Mouse (Mus musculus) testis, adult 2 months (tissue): ENCODE measurements around the gene Apold1. TPM values are rescaled to one million over a fixed set of nuclear protein-coding genes. Genes with fewer than 3 reads are reported as not detected.

Experiments
- H3K27ac ChIP-seq: fragments of 200-500 bp; 2 replicates; pipeline ENCODE4 v1.5.1; 2012; ENCODE audit warnings: low read depth, low read length; ENCODE audit not compliant: control insufficient read depth, insufficient read depth
- H3K27me3 ChIP-seq: fragments of 200-500 bp; 2 replicates; pipeline ENCODE4 v1.6.1; 2012; ENCODE audit warnings: mild to moderate bottlenecking, low read length, moderate library complexity; ENCODE audit not compliant: control insufficient read depth, insufficient read depth
- H3K36me3 ChIP-seq: fragments of 200-500 bp; 2 replicates; pipeline ENCODE4 v1.6.1; 2012; ENCODE audit warnings: mild to moderate bottlenecking, low read length; ENCODE audit not compliant: control insufficient read depth, insufficient read depth
- H3K4me1 ChIP-seq: fragments of 200-500 bp; 2 replicates; pipeline ENCODE4 v1.6.1; 2012; ENCODE audit warnings: low read length; ENCODE audit not compliant: control insufficient read depth, insufficient read depth
- H3K4me3 ChIP-seq: fragments of 200-500 bp; 2 replicates; pipeline ENCODE4 v1.5.1; 2012; ENCODE audit warnings: low read depth, mild to moderate bottlenecking, low read length, moderate library complexity, mixed read lengths; ENCODE audit not compliant: control insufficient read depth
- CTCF ChIP-seq: fragments of 200-500 bp; IDR thresholded peaks from 2 replicates; pipeline ENCODE4 v1.5.1; 2012; ENCODE audit warnings: low read depth, mild to moderate bottlenecking, inconsistent platforms, low read length, moderate library complexity; ENCODE audit not compliant: control insufficient read depth, insufficient read depth, insufficient replicate concordance
- POLR2A ChIP-seq: fragments of 200-500 bp; IDR thresholded peaks from 2 replicates; pipeline ENCODE4 v1.6.1; 2012; ENCODE audit warnings: low read depth, mild to moderate bottlenecking, inconsistent platforms, low read length, moderate library complexity; ENCODE audit not compliant: control insufficient read depth
- polyA plus RNA-seq: library from polyadenylated mRNA; depleted of rRNA; stranded (reverse); fragments of >200 nt; gene quantifications from 2 replicates; pipeline ENCODE4 v1.2.3, GENCODE M21; 2012; rRNA removed

The Apold1 gene
- 0.48 and 0.75 TPM in 2 replicates for polyA plus RNA-seq

DNA sequence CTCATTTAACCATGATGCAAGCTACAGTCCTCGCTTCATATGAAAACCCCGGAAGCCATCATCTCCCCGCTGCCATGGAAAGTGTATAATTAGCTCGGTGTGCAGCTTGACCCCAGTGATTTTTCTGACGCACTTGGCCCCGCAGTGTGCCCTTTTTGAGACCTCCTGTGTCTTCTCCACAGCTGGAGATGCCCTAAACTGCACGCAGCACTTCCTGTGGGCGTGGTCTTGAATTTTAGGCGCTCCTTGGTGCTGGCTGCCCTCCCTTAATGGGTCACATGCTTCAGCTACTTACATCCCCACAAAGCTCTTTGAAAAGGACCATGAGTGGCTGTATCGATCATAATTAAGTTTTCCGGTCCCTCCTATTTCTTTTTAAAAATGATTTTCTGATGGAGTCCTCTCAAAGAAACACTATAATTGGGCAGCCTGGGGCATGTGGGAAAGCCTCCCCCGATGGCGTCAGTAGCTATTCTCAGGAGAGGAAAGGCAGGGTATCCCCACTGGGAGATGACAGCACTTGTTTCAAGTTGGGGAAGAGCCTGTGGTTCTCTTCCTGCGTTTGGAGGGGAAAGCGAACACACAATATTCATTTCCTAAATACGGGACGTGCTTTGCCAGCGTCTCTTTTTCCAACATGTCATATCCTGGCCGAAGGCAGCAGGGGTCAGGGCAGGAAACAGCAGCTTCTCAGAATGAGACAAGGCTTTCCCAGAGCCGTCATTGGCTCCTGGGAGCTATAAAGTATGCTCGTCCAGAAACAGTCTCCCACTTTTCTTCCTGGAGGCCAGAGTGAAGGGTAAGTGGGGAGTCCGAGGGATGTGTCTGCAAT lies at the start of gene Apold1:
TSS of gene Apold1 (plus strand) at position 488 of the 832 bp plus-strand sequence.
- Histone ChIP-seq H3K27ac (no peak within 1 kb of the TSS), H3K27me3 (no peaks in the 10 kb centered on the region), H3K36me3 (no peaks in the 10 kb centered on the region), H3K4me3 (no peak within 1 kb of the TSS), H3K4me1 (peaks cover 5% of the 10 kb centered on the region; the same call in 1 of the 2 replicates)
- TF ChIP-seq POLR2A (no peak), CTCF (no peak)

DNA sequence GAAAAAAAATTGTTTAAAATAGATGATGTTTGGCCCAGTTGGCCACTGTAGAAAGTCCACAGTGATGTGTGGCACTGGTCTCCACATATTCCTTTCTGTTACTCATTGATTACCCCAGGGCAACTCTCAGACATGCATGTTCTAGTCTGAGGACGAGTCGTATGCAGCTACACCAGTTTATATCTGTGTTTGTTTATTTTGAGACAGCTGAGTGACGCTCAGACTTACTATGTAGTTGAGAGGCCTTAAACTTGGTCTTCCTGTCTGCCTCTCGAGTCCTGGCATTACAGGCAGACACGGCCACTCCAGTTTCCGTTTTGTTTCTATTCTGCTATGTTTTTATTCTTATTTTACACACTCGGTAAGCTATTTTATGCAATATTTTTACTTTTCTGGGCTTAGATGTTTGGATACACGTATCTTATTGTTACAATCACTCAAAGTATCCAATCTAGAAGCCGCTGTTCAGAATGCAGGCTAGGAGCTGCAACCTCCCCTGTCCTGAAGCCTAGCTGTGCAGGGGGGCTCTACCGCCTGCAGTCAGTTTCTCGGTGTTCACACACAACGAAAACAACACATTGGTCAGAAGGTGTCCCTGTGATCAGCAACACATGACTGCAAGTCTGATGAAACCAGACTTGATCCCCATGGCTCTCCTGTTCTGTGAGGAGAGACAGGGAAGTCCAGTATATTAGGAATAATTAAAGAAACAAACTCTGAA lies 48.9 kb upstream of the Apold1 start:
- TF ChIP-seq CTCF (no peak), POLR2A (no peak)
- H3K27me3 ChIP-seq, result no peaks in the 10 kb centered on the region
- peaks cover 9% of the 10 kb centered on the region for H3K4me1 ChIP-seq
- H3K4me3 ChIP-seq, result no peak overlapping the region
- no peak overlapping the region for H3K27ac ChIP-seq
- H3K36me3 ChIP-seq, result no peaks in the 10 kb centered on the region

DNA sequence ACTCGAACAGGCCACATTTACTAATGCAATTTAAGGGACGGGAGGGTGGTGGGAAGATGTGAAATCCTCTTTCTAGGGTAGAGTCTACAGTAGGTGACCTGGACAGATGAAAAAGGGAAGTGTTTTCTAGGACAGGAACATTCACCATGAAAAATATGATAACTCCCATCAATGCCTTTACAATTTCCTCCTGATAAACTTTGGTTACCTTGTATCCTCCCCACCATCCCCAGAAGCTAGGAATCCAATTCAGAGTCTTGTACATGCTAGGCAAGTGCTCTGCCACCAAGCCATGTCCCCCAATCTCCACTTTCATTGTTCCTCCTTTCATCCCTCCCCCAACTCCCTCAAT lies 48.3 kb upstream of the Apold1 start:
- Histone ChIP-seq H3K27me3 (no peaks in the 10 kb centered on the region), H3K4me3 (no peak overlapping the region), H3K36me3 (no peaks in the 10 kb centered on the region), H3K27ac (no peak overlapping the region), H3K4me1 (peaks cover 9% of the 10 kb centered on the region)
- no peak for TF ChIP-seq POLR2A
- TF ChIP-seq CTCF, result no peak

DNA sequence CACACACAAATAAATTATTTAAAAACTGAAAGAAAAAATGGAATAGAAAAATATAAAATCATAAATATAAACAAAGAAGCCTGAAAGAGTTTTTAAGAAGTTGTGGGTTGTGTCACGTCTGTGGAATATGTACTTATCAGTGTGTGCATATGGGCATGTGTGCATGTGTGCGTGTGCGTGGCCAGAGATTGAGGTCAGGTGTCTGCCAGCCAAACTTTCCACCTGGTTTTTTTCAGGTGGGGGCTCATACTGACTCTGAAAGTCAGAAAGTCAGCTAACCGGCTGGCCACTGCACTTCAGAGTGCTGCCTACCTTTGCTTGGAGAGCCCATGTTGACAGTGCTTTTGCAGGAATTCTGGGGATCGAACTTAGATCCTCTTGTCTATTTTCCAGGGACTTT lies 47.2 kb upstream of the Apold1 start:
- Histone ChIP-seq H3K36me3 (no peaks in the 10 kb centered on the region), H3K4me3 (no peak overlapping the region), H3K4me1 (peaks cover 3% of the 10 kb centered on the region), H3K27ac (no peak overlapping the region), H3K27me3 (no peaks in the 10 kb centered on the region)
- TF ChIP-seq POLR2A, result no peak

DNA sequence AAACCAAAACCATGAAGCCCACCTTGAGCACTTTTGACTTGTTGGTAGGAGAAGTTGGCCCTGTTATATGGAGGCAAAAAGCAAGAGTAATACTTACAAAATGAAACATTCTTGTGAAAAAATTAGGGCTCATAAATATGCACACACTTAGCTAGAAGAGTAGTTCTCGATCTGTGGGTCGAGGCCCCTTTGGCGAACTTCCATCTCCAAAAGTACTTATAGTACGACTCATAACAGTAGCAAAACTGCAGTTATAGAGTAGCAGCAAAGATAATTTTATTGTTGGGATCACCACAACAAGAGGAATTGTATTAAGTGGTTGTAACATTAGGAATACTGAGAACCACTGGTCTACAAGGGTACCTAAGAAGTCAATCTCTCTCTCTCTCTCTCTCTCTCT lies 41.7 kb upstream of the Apold1 start:
- Histone ChIP-seq H3K4me1 (no peaks in the 10 kb centered on the region), H3K36me3 (no peaks in the 10 kb centered on the region), H3K27ac (no peak overlapping the region), H3K27me3 (no peaks in the 10 kb centered on the region), H3K4me3 (no peak overlapping the region)
- TF ChIP-seq POLR2A (no peak), CTCF (no peak)

DNA sequence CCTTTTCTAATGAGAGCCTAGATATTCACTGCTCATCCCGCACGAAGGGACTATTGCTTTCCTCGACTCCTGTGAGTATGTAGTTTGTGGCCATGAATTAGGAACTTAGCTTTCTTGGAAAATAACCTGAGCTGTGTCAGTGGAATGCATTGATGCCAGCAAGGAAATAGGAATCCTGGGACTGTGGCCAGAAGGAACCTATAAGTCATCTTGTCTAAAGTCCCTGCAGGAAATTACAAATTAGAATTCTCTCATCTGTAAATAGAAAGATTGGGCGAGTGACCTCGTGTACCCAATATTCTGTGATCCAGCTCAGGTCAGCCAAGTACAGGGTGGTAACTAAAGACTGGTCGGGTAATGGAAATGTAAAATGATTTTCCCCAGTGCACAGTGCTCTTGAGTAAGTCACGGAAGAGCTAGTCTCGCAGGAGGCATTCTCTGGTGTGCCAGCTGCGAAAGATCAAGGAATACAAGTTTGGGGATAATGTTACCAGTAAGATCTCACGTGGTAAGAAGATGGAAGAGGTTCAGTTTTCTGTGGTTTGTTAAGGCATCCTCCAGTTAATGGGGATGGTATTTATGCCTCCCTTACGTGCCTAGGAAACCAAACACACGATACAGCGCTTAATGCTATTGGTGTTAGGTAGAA lies 37.6 kb upstream of the Apold1 start:
- no peaks in the 10 kb centered on the region for H3K27me3 ChIP-seq
- H3K36me3 ChIP-seq, result no peaks in the 10 kb centered on the region
- no peak overlapping the region for H3K4me3 ChIP-seq
- no peak overlapping the region for H3K27ac ChIP-seq
- H3K4me1 ChIP-seq, result peaks cover 3% of the 10 kb centered on the region
- TF ChIP-seq CTCF, result no peak
- TF ChIP-seq POLR2A, result no peak

DNA sequence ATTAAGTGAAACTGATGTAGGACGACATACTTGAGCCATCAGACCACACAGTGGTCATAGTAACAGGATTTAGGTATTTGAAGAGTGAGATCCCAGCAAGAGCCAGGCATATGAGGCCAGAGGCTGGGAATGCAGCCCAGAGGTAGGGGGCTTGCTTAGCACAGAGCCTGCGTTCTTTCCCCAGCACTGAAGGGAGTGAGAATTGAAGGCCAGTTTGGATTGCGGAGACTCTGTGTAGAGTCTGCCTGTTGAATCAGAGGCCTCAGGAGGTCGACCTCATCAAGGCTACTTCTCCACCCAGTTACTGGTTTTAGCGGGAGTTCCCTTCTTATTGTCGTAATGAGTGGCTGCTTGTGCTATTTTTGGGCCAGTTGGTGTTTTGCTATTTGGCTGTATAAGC lies 35.5 kb upstream of the Apold1 start:
- peaks cover 3% of the 10 kb centered on the region for H3K4me1 ChIP-seq
- TF ChIP-seq POLR2A (no peak), CTCF (no peak)
- no peaks in the 10 kb centered on the region for H3K27me3 ChIP-seq
- no peak overlapping the region for H3K27ac ChIP-seq
- H3K36me3 ChIP-seq, result no peaks in the 10 kb centered on the region
- no peak overlapping the region for H3K4me3 ChIP-seq
